Mouse (Mus musculus): ENCODE measurements around the gene Itgal. TPM values are rescaled to one million over a fixed set of nuclear protein-coding genes. Genes with fewer than 3 reads are reported as not detected.
A peak's percentile ranks its signal among the peaks of the same experiment; 100 is the strongest.
"Not testable (repeated sequence)": the region's sequence is repeated elsewhere in the genome, so short reads cannot be mapped to it uniquely, and the experiment has no call there.

Gene Itgal
- polyA plus RNA-seq, 2 experiments from 2014 or later = 169 to 297 TPM

DNA sequence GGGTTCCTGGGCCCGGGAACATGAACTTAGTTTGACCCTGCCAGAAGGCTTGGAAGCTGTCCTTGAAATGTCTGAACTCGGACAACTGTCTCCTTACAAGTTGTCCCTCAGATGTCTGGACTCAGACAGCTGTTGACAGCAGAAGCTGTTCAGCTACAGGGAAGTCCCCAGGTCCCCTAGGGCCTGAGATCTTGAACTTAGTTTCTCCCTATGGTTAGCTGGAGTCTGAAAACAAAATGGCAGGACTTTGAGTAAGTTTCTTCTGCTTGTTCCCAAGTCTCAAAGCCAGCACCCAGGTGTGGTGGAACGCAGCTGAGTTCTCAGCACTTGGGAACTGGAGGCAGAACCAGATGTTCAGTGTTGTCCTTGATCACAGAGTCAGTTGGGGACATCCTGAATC lies 16.0 kb upstream of the Itgal start:
- no peak for ATAC-seq

DNA sequence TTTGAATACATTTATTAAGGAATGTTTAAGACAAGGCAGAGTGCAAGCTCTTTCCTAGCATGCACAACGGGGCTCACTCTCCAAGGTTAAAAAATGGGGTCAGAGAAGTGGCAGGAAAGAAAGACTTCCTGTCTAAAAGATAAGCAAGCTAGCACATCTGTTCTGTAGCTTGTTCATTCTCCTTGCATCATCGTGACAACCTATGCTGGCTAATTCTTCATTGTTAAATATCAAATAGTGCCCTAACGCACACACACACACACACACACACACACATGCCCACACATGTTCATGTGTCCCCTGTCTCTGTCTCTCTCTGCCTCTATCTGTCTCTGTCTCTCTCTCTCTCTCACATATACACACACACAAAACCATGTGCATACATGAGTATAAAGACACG lies 14.9 kb upstream of the Itgal start:
- ATAC-seq = peak; percentile 29

DNA sequence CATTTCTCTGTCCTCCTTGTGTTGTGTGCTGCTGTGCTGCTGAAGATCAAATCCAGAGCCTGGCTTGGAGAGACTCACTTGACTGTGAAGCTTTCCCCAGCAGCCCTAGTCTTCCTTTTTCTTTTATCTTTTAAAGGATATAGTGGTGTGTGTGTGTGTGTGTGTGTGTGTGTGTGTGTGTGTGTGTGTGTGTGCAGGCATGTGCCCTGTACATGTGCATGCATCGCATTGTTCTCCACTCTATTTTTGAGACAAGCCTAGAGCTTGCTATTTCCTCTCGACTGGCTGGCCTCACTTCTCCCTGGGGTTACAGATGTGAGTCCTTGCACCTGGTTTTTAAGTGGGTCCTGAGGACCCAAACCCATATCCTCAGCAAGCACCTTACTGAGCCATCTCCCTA lies 13.9 kb upstream of the Itgal start:
- no peak for ATAC-seq

DNA sequence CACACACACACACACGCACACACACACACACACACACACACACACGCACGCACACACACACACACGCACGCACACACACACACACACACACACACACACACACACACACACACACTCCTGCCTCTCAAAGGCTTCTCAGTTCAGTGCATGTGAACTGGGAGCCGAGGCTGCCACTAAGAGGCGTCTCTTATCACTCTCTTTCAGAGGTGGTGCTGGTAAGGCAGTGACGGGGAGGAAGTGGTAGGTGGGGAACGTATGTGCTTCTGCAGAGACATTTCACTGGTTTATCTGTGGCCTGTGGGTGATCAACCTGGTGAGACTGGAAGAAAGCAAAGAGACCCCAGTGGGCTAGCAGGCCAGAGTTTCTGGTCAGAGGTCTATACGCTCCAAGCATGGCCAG lies 10.9 kb upstream of the Itgal start:
- peak; percentile 84 for ATAC-seq

- peak; percentile 79 for ATAC-seq
Observed at GRCm38 (mm10) chr7:127287940-127288339, 8.1 kb upstream of the Itgal start.

- ATAC-seq = no peak
Observed at GRCm38 (mm10) chr7:127289306-127289705, 6.8 kb upstream of the Itgal start.

- no peak for ATAC-seq
Observed at GRCm38 (mm10) chr7:127290142-127290541, 5.9 kb upstream of the Itgal start.

GRCm38 (mm10) chr7:127296786-127297555 lies 911 bp downstream of the Itgal start:
- ATAC-seq = no peak

DNA sequence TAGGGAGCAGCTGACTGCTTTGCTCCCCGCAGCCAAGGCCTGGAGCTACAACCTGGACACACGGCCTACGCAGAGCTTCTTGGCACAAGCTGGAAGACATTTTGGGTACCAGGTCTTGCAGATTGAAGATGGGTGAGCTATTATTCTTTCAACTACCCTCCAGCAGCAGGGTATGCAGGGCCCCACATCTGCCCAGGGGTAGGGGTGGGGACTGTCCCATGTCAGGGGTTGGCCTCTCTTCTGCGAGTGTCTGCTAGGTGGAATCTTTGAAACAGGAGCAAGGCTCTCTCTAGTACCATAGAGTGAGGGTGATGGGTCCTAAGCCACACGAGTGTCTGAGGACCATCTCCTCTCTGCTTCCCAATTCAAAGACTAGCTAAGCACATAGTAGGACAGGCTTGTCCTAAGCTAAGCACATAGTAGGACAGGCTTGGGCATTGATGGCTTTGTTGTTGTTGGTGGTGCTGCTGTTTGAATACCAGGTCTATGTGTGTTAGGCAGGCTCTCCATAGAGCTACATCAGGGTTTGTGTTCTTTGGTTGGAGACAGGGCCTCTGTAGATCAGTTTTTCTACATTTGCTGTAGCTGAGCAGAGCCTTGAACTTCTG lies 1.6 kb downstream of the Itgal start:
- ATAC-seq = peak; percentile 49

GRCm38 (mm10) chr7:127308431-127308830 lies 12.4 kb downstream of the Itgal start:
- no peak for ATAC-seq

DNA sequence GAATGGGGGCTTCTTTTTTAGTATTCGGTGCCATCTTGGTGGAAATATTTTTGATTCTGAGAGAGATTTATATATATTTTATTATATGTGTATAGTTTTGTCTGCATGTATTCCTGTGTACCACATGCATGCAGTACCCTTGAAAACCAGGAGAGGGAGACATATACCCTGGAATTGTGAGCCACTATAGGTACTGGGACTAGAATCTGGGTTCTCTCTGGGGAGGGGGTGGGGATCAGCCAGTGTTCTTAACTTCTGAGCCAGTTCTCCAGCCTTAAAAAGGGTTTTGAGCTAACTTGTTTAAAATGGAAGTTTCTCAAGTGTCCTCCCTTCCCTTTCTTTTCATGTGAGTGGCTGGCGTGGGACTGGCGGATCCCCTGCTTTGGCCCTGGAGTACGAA lies 12.8 kb downstream of the Itgal start:
- ATAC-seq = peak; percentile 51

DNA sequence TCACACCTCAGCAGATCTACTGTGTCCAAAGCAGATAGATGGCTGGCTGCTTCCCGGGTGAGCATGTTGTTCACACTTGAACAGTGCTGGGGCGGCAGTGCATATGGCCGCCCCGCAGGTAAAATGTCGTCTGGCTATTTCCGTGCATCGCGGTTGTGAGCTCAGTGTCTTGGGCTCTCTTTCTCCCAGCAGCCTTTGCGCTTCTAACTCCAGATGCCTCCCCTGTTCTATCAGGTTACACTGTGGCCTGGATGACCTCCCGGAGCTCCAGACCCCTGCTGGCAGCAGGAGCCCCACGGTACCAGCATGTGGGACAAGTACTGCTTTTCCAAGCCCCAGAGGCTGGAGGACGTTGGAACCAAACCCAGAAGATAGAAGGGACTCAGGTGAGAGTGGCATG lies 13.9 kb downstream of the Itgal start:
- no peak for ATAC-seq

DNA sequence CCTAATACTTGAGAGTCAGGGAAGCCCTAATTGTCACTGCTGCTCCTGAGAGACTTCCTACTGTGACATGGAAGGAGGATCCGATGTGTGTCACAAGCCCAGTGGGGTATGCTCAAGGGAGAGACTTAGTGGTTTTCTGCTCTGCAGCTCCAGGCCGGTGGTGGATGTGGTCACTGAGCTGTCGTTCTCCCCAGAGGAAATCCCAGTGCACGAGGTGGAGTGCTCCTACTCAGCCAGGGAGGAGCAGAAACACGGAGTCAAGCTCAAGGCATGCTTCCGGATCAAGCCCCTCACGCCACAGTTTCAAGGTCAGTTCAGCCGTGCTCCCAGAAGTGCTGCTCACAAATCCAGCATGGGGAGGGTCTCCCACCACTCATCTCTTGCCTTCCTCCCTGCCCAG lies 17.9 kb downstream of the Itgal start:
- no peak for ATAC-seq

GRCm38 (mm10) chr7:127321106-127321505 lies 25.0 kb downstream of the Itgal start:
- no peak for ATAC-seq

DNA sequence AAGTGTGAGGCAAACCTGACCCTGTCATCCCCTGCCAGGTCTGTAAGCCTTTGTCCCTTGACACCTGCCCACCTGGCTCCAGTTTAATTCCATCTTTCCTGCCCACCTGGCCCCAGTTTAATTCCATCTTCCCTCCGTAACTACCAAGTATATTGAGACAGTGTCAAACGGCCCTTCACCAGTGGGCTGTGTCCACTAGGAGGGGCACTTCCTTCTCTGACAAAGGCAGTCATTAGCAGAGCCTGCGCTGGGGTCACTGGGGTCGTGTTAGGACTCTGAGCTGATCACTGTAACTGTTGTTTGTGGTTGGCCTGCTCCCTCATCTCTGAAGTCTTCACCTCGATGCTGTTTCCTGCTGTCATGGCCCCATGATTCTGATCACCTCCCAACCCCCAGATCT lies 26.0 kb downstream of the Itgal start:
- ATAC-seq = no peak

GRCm38 (mm10) chr7:127324944-127325343 lies 28.9 kb downstream of the Itgal start:
- ATAC-seq = no peak

- no peak for ATAC-seq
Observed at GRCm38 (mm10) chr7:127325550-127325949, 29.5 kb downstream of the Itgal start.

GRCm38 (mm10) chr7:127326685-127327084 lies 30.6 kb downstream of the Itgal start:
- ATAC-seq = no peak

GRCm38 (mm10) chr7:127333240-127333639 lies 37.2 kb downstream of the Itgal start:
- ATAC-seq = no peak

GRCm38 (mm10) chr7:127335604-127336003 lies 39.5 kb downstream of the Itgal start:
- no peak for ATAC-seq

GRCm38 (mm10) chr7:127337636-127338035 lies 41.6 kb downstream of the Itgal start:
- no peak for ATAC-seq

- no peak for ATAC-seq
Observed at GRCm38 (mm10) chr7:127341356-127341755, 45.3 kb downstream of the Itgal start.

DNA sequence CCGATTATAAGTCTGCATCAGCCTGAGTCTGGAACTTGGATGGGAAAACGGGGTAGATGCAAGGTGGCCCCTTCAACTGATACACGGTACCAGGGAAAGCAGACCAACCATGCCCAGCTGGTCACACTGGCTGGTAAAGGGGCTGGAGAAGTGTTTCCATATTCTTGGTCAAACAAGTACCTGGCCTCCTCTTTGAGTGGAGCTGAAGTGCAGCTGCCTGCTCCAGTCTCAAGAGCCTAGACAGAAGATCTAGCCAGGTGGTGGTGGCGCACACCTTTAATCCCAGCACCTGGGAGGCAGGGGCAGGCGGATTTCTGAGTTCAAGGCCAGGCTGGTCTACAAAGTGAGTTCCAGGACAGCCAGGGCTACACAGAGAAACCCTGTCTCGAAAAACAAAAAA lies 45.8 kb downstream of the Itgal start:
- ATAC-seq = not testable (repeated sequence)

GRCm38 (mm10) chr7:127342332-127342731 lies 46.3 kb downstream of the Itgal start:
- ATAC-seq = peak; percentile 63

- ATAC-seq = no peak
Observed at GRCm38 (mm10) chr7:127342888-127343287, 46.8 kb downstream of the Itgal start.
